Mouse (Mus musculus) stomach, embryonic 16.5 days (tissue): Measurements from ENCODE around the gene Zfp764. TPM values are rescaled to one million over a fixed set of nuclear protein-coding genes. Genes with fewer than 3 reads are reported as not detected.
"Not testable (repeated sequence)": the region's sequence is repeated elsewhere in the genome, so short reads cannot be mapped to it uniquely, and the experiment has no call there.

Source experiments
- ATAC-seq: fragments of 200-750 bp; cut with Nextera tagmentation; 2 replicates; pipeline ENCODE4 v1.8.0; 2017; ENCODE audit warnings: moderate number of reproducible peaks, moderate TSS enrichment; ENCODE audit not compliant: insufficient read depth, low FRiP score
- H3K27ac ChIP-seq: fragments of 300-500 bp; sonication (generic); 2 replicates; pipeline ENCODE4 v1.5.1; 2014; ENCODE audit warnings: low read length
- H3K27me3 ChIP-seq: fragments of 300-500 bp; sonication (generic); 2 replicates; pipeline ENCODE4 v1.6.1; 2014; ENCODE audit warnings: low read length, control low read depth, mixed read lengths; ENCODE audit not compliant: control insufficient read depth, insufficient read depth
- H3K36me3 ChIP-seq: fragments of 300-500 bp; sonication (generic); 2 replicates; pipeline ENCODE4 v1.6.1; 2014; ENCODE audit warnings: low read length; ENCODE audit not compliant: control insufficient read depth, insufficient read depth
- H3K4me1 ChIP-seq: fragments of 300-500 bp; sonication (generic); 2 replicates; pipeline ENCODE4 v1.6.1; 2014; ENCODE audit warnings: low read length, control low read depth, mixed read lengths; ENCODE audit not compliant: control insufficient read depth, insufficient read depth
- H3K4me2 ChIP-seq: fragments of 300-500 bp; sonication (generic); 2 replicates; pipeline ENCODE4 v1.6.1; 2014; ENCODE audit warnings: low read depth, low read length, mixed read lengths
- H3K4me3 ChIP-seq: fragments of 300-500 bp; sonication (generic); replicated peaks from 2 replicates; pipeline ENCODE4 v1.5.1; 2014; ENCODE audit warnings: mild to moderate bottlenecking, low read length
- H3K9ac ChIP-seq: fragments of 300-500 bp; sonication (generic); 2 replicates; pipeline ENCODE4 v1.6.1; 2014; ENCODE audit warnings: low read length
- H3K9me3 ChIP-seq: fragments of 300-500 bp; sonication (generic); replicated peaks from 2 replicates; pipeline ENCODE4 v1.6.1; 2016; ENCODE audit warnings: low read length, control low read depth; ENCODE audit not compliant: control insufficient read depth
- WGBS: fragments of 180-500 bp; shearing (Covaris S2); extraction: QIAGEN DNeasy Blood & Tissue Kit; methylation state at CpG from one replicate; pipeline ENCODE4 v1.1.7; 2014; 5-methylcytosine and 5-hydroxymethylcytosine counted together
- polyA plus RNA-seq: library from polyadenylated mRNA; unstranded; fragments of >200 nt; fragmentation: Nextera tagmentation; extraction: Ambion mirVana; gene quantifications from 2 replicates; pipeline ENCODE4 v1.2.1, GENCODE M21; 2015

Gene Zfp764
- polyA plus RNA-seq, 1 experiment from 2014 or later = 7.1 TPM

- WGBS = 9% methylated on average over 7 of the region's 7 CpGs
- Histone ChIP-seq H3K4me1 (peaks cover 10% of the 10 kb centered on the region), H3K9ac (peak overlapping the region; percentile 65), H3K4me2 (peak overlapping the region; percentile 72), H3K36me3 (peaks cover 5% of the 10 kb centered on the region; the same call in 1 of the 2 replicates), H3K4me3 (peak overlapping the region; percentile 66), H3K27me3 (no peaks in the 10 kb centered on the region), H3K27ac (peak overlapping the region; percentile 63), H3K9me3 (no peaks in the 10 kb centered on the region)
- ATAC-seq = no peak
These were observed 12.7 kb downstream of the Zfp764 start for GRCm38 (mm10) chr7:127393944-127394333.

DNA sequence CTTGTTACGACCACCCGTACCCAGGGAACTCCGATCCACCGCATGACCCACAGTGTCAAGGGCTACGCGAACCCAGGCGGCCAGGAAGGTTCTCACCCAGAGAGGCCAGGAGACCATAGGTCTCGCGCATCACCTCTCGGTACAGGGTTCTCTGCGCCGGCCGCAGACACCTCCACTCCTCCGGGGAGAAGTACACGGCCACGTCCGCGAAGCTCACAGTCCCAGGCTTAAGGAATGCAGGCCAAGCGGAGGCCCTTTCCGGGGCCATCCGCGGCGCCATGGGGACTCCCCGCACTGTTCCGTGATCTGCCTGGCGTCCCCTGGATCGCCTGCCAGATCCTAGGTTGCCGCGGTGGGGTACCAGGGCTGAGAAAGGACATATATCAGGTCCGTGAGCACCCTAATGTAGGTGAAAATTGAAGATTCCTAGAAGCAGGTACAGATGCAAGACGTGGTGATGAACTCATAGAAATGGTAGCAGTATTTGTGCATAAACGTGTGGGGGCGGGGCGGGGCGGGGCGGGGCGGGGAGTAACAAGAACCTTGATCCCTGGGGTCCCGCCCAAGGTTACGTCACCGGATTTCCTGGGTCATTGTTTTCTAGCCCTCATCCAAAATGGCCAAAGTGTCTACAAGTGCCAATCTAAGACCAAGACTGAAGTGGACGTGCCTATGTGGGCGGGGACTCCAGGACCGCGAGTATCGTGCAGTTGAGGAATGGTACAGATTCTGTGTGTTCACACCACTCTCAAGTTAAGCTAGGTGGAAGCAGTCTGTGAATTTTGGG lies 13.3 kb downstream of the Zfp764 start, which contains the start of gene E430018J23Rik:
TSS of gene E430018J23Rik (minus strand) at position 473 of the 787 bp plus-strand sequence.
- Histone ChIP-seq H3K9me3 (no peaks in the 10 kb centered on the region), H3K27me3 (no peaks in the 10 kb centered on the region), H3K4me2 (peak within 1 kb of the TSS; percentile 72), H3K9ac (peak within 1 kb of the TSS; percentile 88), H3K4me3 (peak within 1 kb of the TSS; percentile 66), H3K4me1 (peaks cover 10% of the 10 kb centered on the region), H3K27ac (peak within 1 kb of the TSS; percentile 85), H3K36me3 (peaks cover 5% of the 10 kb centered on the region; the same call in 1 of the 2 replicates)
- under 1% methylated on average over 45 of the region's 45 CpGs for WGBS
- ATAC-seq = peak; percentile 97

DNA sequence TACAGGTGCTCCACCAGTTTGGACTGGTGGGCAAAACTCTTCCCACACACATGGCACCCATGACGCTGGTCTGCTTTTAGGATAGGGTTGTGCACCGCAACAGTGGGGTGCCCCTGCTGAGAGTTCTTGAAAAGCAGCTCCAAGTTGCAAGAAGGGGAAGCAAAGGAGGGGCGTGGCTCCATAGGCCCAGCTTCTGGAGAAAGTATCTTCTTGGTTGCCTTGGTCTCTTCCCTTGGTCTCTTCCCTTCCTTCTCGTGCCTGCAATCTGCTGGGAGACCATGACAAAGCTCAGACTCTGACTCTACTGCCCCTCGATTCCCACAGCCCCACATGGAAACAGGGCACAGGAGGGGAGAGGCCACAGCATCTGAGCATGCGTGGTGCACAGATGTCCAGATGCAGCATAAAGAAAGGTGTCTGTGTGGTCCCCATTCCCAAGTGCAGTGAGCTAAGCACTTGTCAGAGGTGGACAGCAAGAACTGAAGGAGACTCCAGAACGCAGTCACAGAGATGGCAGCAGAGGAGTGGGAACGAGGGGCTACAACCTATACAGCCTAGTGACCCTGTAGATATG lies 14.3 kb downstream of the Zfp764 start:
- H3K9ac ChIP-seq = peak overlapping the region; percentile 88
- H3K4me3 ChIP-seq = peak overlapping the region; percentile 66
- peaks cover 10% of the 10 kb centered on the region for H3K4me1 ChIP-seq
- H3K27me3 ChIP-seq = no peaks in the 10 kb centered on the region
- H3K27ac ChIP-seq = no peak overlapping the region
- peak overlapping the region; percentile 72 for H3K4me2 ChIP-seq
- ATAC-seq = no peak
- H3K36me3 ChIP-seq = peaks cover 5% of the 10 kb centered on the region; the same call in 1 of the 2 replicates
- H3K9me3 ChIP-seq = no peaks in the 10 kb centered on the region
- 81% methylated on average over 8 of the region's 8 CpGs for WGBS

DNA sequence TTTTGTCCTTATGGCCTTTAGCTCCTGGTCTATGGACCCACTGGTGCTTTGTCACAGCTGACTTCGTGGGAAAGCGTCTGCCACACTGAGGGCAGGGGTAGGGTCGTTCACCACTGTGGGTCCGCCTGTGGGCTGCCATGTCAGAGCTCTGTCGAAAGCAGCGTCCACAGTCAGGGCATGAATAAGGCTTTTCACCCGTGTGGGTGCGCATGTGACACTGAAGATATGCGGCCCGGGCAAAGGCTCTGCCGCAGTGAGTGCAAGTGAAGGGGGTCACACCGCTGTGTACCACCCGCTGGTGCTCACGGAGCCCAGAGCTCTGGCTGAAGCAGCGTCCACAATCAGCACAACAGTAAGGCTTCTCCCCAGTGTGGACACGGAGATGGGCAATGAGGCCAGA lies 15.1 kb downstream of the Zfp764 start:
- Histone ChIP-seq H3K4me2 (no peak overlapping the region), H3K9ac (no peak overlapping the region), H3K9me3 (no peaks in the 10 kb centered on the region), H3K4me3 (no peak overlapping the region), H3K27ac (no peak overlapping the region), H3K27me3 (no peaks in the 10 kb centered on the region), H3K36me3 (peaks cover 5% of the 10 kb centered on the region; the same call in 1 of the 2 replicates), H3K4me1 (peaks cover 10% of the 10 kb centered on the region)
- no peak for ATAC-seq
- WGBS = 95% methylated on average over 16 of the region's 16 CpGs

- Histone ChIP-seq H3K4me1 (peaks cover 10% of the 10 kb centered on the region), H3K4me3 (no peak overlapping the region), H3K9ac (no peak overlapping the region), H3K27ac (no peak overlapping the region), H3K36me3 (peaks cover 5% of the 10 kb centered on the region; the same call in 1 of the 2 replicates), H3K9me3 (no peaks in the 10 kb centered on the region), H3K4me2 (no peak overlapping the region), H3K27me3 (no peaks in the 10 kb centered on the region)
- 79% methylated on average over 7 of the region's 7 CpGs for WGBS
- ATAC-seq = no peak
These were observed 16.3 kb downstream of the Zfp764 start for GRCm38 (mm10) chr7:127390306-127390705.

- not testable (repeated sequence) for H3K9ac ChIP-seq, H3K27ac ChIP-seq, H3K9me3 ChIP-seq, H3K4me3 ChIP-seq, H3K27me3 ChIP-seq, H3K4me1 ChIP-seq, ATAC-seq, H3K4me2 ChIP-seq
- peaks cover 13% of the 10 kb centered on the region for H3K36me3 ChIP-seq
These were observed 18.4 kb downstream of the Zfp764 start for GRCm38 (mm10) chr7:127388201-127388600.

DNA sequence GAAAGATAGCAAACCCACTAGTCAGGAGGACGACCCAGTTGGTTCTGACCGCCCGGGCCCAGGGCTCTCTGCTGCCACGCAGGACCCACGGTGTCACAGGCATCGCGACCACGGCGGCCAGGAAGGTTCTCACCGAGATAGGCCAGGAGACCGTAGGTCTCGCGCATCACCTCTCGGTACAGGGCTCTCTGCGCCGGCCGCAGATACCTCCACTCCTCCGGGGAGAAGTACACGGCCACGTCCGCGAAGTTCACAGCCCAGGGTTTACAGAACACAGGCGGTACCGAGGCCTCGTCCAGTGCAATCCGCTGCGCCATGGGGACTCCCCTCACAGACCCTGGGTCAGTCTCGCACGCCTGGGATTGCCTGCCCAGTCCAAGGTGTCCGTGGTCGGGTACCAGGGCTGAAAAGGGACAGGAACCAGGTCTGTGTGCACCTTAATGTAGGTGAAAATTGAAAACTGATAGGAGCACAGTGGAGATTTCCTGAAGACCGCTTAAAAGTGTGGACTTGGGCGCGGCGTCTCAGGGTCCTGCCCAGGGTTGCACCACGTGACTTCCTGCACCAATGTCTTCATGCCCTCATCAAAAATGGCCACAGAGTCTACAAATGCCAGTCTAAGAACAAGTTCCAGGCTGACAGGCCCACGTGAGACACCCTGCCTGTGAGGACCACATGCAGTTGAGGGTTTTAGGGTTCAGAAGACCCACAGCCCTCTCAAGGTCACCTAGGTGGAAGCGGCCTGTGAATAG lies 19.8 kb downstream of the Zfp764 start, which contains the start of gene 9130019O22Rik:
TSS of gene 9130019O22Rik (minus strand) at position 526 of the 752 bp plus-strand sequence.
- Histone ChIP-seq H3K4me2 (peak within 1 kb of the TSS; percentile 65), H3K9ac (peak within 1 kb of the TSS; percentile 85), H3K9me3 (0 out of 2 replicates have a peak, but pooled peaks cover 2% of the 10 kb centered on the region), H3K4me3 (peak within 1 kb of the TSS; percentile 68), H3K27ac (peak within 1 kb of the TSS; percentile 62; the same call in 1 of the 2 replicates), H3K36me3 (peaks cover 12% of the 10 kb centered on the region), H3K4me1 (no peaks in the 10 kb centered on the region), H3K27me3 (no peaks in the 10 kb centered on the region)
- peak; percentile 93 for ATAC-seq
- 5% methylated on average over 38 of the region's 38 CpGs for WGBS

GRCm38 (mm10) chr7:127385560-127385959 lies 21.1 kb downstream of the Zfp764 start:
- WGBS = 94% methylated on average over 4 of the region's 4 CpGs
- not testable (repeated sequence) for H3K9me3 ChIP-seq, H3K4me2 ChIP-seq

More at GRCm38 (mm10) chr7:127385560-127385959, 21.1 kb downstream of the Zfp764 start:
- H3K27me3 ChIP-seq, H3K4me3 ChIP-seq, H3K4me1 ChIP-seq, H3K27ac ChIP-seq, H3K9ac ChIP-seq, H3K36me3 ChIP-seq, ATAC-seq: not testable (repeated sequence)
